Mouse (Mus musculus) erythroblast, embryonic 14.5 days (primary cell): Measurements from ENCODE around the gene Mrpl54.

Source experiments
- GATA1 ChIP-seq: IDR thresholded peaks from 2 replicates; pipeline ENCODE4 v1.6.1; 2012; ENCODE audit warnings: low read length, inconsistent platforms, mixed read lengths
- TAL1 ChIP-seq: IDR thresholded peaks from 3 replicates; pipeline ENCODE4 v1.6.1; 2012; ENCODE audit warnings: low read length, inconsistent platforms, mixed read lengths

- no peak for TF ChIP-seq GATA1
- TF ChIP-seq TAL1: no peak
Measured at GRCm38 (mm10) chr10:81244595-81244994, 22.1 kb downstream of the Mrpl54 start.
